Mouse (Mus musculus) thymus, postnatal 14 days (tissue): ENCODE data around the gene Eif2ak1.
"Not testable (repeated sequence)": the region's sequence is repeated elsewhere in the genome, so short reads cannot be mapped to it uniquely, and the experiment has no call there.

Experiments used
- DNase-seq: peaks from one replicate; pipeline ENCODE4 v3.0.0; 2021

Eif2ak1 gene

GRCm38 (mm10) chr5:143817116-143817930, at the start of gene Eif2ak1:
Eif2ak1 (plus strand) TSS chr5:143817788.
- DNase-seq = peak; percentile 92

- DNase-seq = no peak
Observed at GRCm38 (mm10) chr5:143781951-143782350, 35.6 kb upstream of the Eif2ak1 start.

GRCm38 (mm10) chr5:143785391-143785790, 32.2 kb upstream of the Eif2ak1 start:
- no peak for DNase-seq

GRCm38 (mm10) chr5:143801216-143801615, 16.4 kb upstream of the Eif2ak1 start:
- DNase-seq = not testable (repeated sequence)

GRCm38 (mm10) chr5:143804056-143804765, 13.4 kb upstream of the Eif2ak1 start:
- no peak for DNase-seq

GRCm38 (mm10) chr5:143807268-143807667, 10.3 kb upstream of the Eif2ak1 start:
- no peak for DNase-seq

- no peak for DNase-seq
Observed at GRCm38 (mm10) chr5:143809421-143810090, 8.0 kb upstream of the Eif2ak1 start.

GRCm38 (mm10) chr5:143811653-143812052, 5.9 kb upstream of the Eif2ak1 start:
- no peak for DNase-seq

GRCm38 (mm10) chr5:143814626-143815025, 3.0 kb upstream of the Eif2ak1 start:
- DNase-seq = no peak

- no peak for DNase-seq
Observed at GRCm38 (mm10) chr5:143817931-143818311, 333 bp downstream of the Eif2ak1 start.

- no peak for DNase-seq
Observed at GRCm38 (mm10) chr5:143818461-143818860, 873 bp downstream of the Eif2ak1 start.

- no peak for DNase-seq
Observed at GRCm38 (mm10) chr5:143818949-143819348, 1.4 kb downstream of the Eif2ak1 start.

GRCm38 (mm10) chr5:143819906-143820660, 2.5 kb downstream of the Eif2ak1 start:
- no peak for DNase-seq

- no peak for DNase-seq
Observed at GRCm38 (mm10) chr5:143820820-143821219, 3.2 kb downstream of the Eif2ak1 start.

GRCm38 (mm10) chr5:143871547-143872169, 54.1 kb downstream of the Eif2ak1 start:
- no peak for DNase-seq

- DNase-seq = no peak
Observed at GRCm38 (mm10) chr5:143874571-143874970, 57.0 kb downstream of the Eif2ak1 start.

- DNase-seq = no peak
Observed at GRCm38 (mm10) chr5:143885274-143885673, 67.7 kb downstream of the Eif2ak1 start.

GRCm38 (mm10) chr5:143890741-143891140, 73.2 kb downstream of the Eif2ak1 start:
- DNase-seq = no peak

GRCm38 (mm10) chr5:143892255-143892886, 74.8 kb downstream of the Eif2ak1 start:
- DNase-seq = no peak

- DNase-seq = no peak
Observed at GRCm38 (mm10) chr5:143893396-143893795, 75.8 kb downstream of the Eif2ak1 start.

- DNase-seq = no peak
Observed at GRCm38 (mm10) chr5:143897635-143898330, 80.2 kb downstream of the Eif2ak1 start, which contains the start of gene Ankrd61. Ankrd61 (minus strand) TSS chr5:143897685.
